Mouse (Mus musculus) cortical plate, adult 2 months (tissue): Measurements from ENCODE around the gene Spns3.

Source experiments
- CTCF ChIP-seq: fragments of 200-500 bp; IDR thresholded peaks from 2 replicates; pipeline ENCODE4 v1.5.1; 2011; ENCODE audit warnings: mild to moderate bottlenecking, control low read depth, low read length; ENCODE audit not compliant: insufficient read depth; ENCODE audit errors: extremely low read depth
- POLR2A ChIP-seq: fragments of 200-500 bp; IDR thresholded peaks from 2 replicates; pipeline ENCODE4 v1.6.1; 2011; ENCODE audit warnings: mild to moderate bottlenecking, low read length, control low read depth; ENCODE audit not compliant: insufficient read depth; ENCODE audit errors: extremely low read depth

DNA sequence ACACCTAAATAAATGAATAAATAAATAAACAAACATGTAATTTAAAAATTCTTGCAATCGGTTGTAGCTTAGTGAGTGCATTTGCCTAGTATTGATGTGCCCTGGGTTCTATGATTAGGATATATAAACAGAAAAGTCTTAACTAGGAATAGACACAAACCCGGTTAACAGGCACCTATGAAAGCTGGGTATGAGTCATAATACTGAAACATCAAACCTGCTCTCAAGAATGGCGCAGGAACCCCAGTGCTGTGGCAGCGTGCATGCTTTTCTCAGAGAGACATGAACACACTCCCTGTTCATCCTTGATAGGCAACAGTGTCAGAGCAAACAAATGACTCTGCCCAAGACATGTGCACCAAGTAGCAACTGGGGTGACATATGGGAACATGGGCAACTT lies 47.5 kb upstream of the Spns3 start:
- TF ChIP-seq CTCF: no peak
- no peak for TF ChIP-seq POLR2A
